Mouse (Mus musculus) ES-Bruce4 (cell line): Measurements from ENCODE around the gene Cpeb1.

Experiments
- CTCF ChIP-seq: IDR thresholded peaks from one replicate; pipeline ENCODE4 v1.8.1; 2011; ENCODE audit warnings: low read depth, low read length
- EP300 ChIP-seq: IDR thresholded peaks from 2 replicates; pipeline ENCODE4 v1.6.1; 2011; ENCODE audit warnings: low read depth, low read length; ENCODE audit not compliant: insufficient read depth

DNA sequence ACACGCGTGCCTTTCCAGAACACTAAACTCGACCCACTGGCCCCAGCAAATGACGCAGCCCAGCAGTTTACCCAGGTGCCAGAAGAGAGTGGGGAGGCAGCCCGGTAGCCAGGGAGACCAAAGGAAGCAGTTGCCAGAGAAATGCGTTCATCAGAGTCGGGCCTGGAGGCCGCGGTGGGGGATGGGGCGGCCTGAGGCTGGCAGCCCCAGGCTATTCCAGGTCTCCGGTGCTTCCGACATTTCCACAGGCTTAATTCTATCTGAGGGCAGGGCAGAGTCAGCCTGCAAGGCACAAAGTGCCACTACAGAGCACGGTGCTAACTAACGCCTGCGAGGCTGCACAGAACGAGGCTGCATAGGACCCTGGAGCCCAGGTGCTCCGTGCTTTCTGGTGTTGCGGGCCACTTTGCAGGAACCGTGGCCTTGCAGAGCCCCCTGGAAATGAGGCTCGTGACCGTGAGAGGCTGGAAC lies 2.3 kb downstream of the Cpeb1 start:
- TF ChIP-seq CTCF (no peak), EP300 (0 out of 2 replicates have a peak, but pooled peaks have one; percentile 27)
